Mouse (Mus musculus) embryonic facial prominence, embryonic 15.5 days (tissue): ENCODE measurements around the gene 1810009J06Rik. TPM values are rescaled to one million over a fixed set of nuclear protein-coding genes. Genes with fewer than 3 reads are reported as not detected.
"Not testable (repeated sequence)": the region's sequence is repeated elsewhere in the genome, so short reads cannot be mapped to it uniquely, and the experiment has no call there.

Source experiments
- ATAC-seq: fragments of 200-750 bp; cut with Nextera tagmentation; 2 replicates; pipeline ENCODE4 v1.8.0; 2017; ENCODE audit warnings: low read depth, moderate TSS enrichment; ENCODE audit not compliant: insufficient number of reproducible peaks, low FRiP score, low TSS enrichment
- H3K27ac ChIP-seq: fragments of 300-500 bp; sonication (generic); replicated peaks from 2 replicates; pipeline ENCODE4 v1.5.1; 2015; ENCODE audit warnings: mild to moderate bottlenecking, inconsistent platforms
- H3K27me3 ChIP-seq: fragments of 300-500 bp; sonication (generic); 2 replicates; pipeline ENCODE4 v1.6.1; 2015; ENCODE audit warnings: inconsistent platforms
- H3K36me3 ChIP-seq: fragments of 300-500 bp; sonication (generic); 2 replicates; pipeline ENCODE4 v1.6.1; 2015; ENCODE audit warnings: mild to moderate bottlenecking, inconsistent platforms
- H3K4me1 ChIP-seq: fragments of 300-500 bp; sonication (generic); 2 replicates; pipeline ENCODE4 v1.6.1; 2015; ENCODE audit warnings: inconsistent platforms
- H3K4me2 ChIP-seq: fragments of 300-500 bp; sonication (generic); replicated peaks from 2 replicates; pipeline ENCODE4 v1.6.1; 2015; ENCODE audit warnings: mild to moderate bottlenecking, inconsistent platforms
- H3K4me3 ChIP-seq: fragments of 300-500 bp; sonication (generic); replicated peaks from 2 replicates; pipeline ENCODE4 v1.5.1; 2015; ENCODE audit warnings: mild to moderate bottlenecking, inconsistent platforms
- H3K9ac ChIP-seq: fragments of 300-500 bp; sonication (generic); 2 replicates; pipeline ENCODE4 v1.6.1; 2015; ENCODE audit warnings: inconsistent platforms
- H3K9me3 ChIP-seq: fragments of 300-500 bp; sonication (generic); replicated peaks from 2 replicates; pipeline ENCODE4 v1.6.1; 2016; ENCODE audit warnings: inconsistent platforms
- WGBS: fragments of 180-500 bp; shearing (Covaris S2); methylation state at CpG from one replicate; pipeline ENCODE4 v1.1.7; 2015; 5-methylcytosine and 5-hydroxymethylcytosine counted together
- polyA plus RNA-seq: library from polyadenylated mRNA; unstranded; fragments of >200 nt; fragmentation: Nextera tagmentation; extraction: Ambion mirVana; gene quantifications from 2 replicates; pipeline ENCODE4 v1.2.1, GENCODE M21; 2015

The 1810009J06Rik gene
- polyA plus RNA-seq = not detected in 2 replicates

DNA sequence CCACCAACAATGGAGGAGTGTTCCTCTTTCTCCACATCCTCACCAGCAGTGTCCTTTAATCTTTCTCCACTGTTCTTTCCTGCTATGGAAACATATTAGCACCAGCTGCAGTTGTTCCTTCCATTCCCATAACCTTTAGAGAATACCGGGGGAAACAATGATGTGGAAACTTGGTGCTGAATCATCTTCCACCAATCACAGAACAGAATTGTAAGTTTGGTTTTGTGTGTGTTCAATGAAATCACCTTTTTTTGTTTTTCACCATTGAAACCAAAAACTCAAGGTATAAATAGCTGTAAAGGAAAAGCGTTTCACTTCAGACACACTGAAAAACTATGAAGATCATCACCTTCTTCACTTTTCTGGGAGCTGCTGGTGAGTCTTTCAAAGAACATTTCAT is at the start of gene 1810009J06Rik:
1810009J06Rik (plus strand) TSS at position 301 of the 400 bp plus-strand sequence.
- H3K4me3 ChIP-seq, H3K36me3 ChIP-seq, H3K4me1 ChIP-seq, H3K27ac ChIP-seq, ATAC-seq, H3K9ac ChIP-seq, H3K9me3 ChIP-seq, H3K4me2 ChIP-seq, H3K27me3 ChIP-seq: not testable (repeated sequence)
- 87% methylated on average over 2 of the region's 2 CpGs for WGBS

GRCm38 (mm10) chr6:40919954-40920353 is 44.6 kb upstream of the 1810009J06Rik start:
- Histone ChIP-seq H3K9ac (no peak overlapping the region), H3K9me3 (no peaks in the 10 kb centered on the region), H3K4me1 (no peaks in the 10 kb centered on the region), H3K27ac (no peak overlapping the region), H3K4me2 (no peak overlapping the region), H3K4me3 (no peak overlapping the region), H3K27me3 (no peaks in the 10 kb centered on the region), H3K36me3 (no peaks in the 10 kb centered on the region)
- 85% methylated on average over 4 of the region's 4 CpGs for WGBS
- no peak for ATAC-seq

GRCm38 (mm10) chr6:40940457-40940856 is 24.1 kb upstream of the 1810009J06Rik start, which contains the start of gene 1700074P13Rik:
TSS of gene 1700074P13Rik (minus strand) at chr6:40940557.
- H3K4me1 ChIP-seq = no peaks in the 10 kb centered on the region
- H3K27me3 ChIP-seq = no peaks in the 10 kb centered on the region
- H3K36me3 ChIP-seq = no peaks in the 10 kb centered on the region
- no peak within 1 kb of the TSS for H3K9ac ChIP-seq
- ATAC-seq = no peak
- H3K27ac ChIP-seq = no peak within 1 kb of the TSS
- whole genome bisulfite sequencing = 91% methylated on average over 10 of the region's 10 CpGs
- no peak within 1 kb of the TSS for H3K4me2 ChIP-seq
- H3K4me3 ChIP-seq = no peak within 1 kb of the TSS
- H3K9me3 ChIP-seq = no peaks in the 10 kb centered on the region

DNA sequence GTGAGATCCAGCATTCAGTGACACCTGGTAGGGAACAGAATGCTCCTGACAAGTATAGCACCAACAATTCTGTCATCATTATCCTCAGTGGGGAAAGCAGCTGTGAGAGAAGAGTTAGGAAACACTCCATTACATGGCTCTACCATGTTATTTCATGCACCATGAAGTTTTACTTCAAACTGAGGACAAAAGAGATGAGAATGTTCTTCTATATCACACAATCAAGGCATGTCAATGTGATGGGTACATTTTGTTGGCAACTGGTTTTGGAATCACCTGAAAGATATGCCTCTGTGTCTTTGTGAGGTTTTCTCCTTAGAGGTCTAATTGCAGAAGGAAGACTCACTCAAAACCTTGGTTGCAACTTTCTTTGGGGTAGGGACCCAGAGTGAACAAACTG is 12.8 kb upstream of the 1810009J06Rik start, which contains the start of gene Gm4744:
Gm4744 (minus strand) TSS at position 101 of the 400 bp plus-strand sequence.
- Histone ChIP-seq H3K27me3 (no peaks in the 10 kb centered on the region), H3K27ac (no peak within 1 kb of the TSS), H3K9me3 (no peaks in the 10 kb centered on the region), H3K4me2 (no peak within 1 kb of the TSS), H3K9ac (no peak within 1 kb of the TSS), H3K36me3 (no peaks in the 10 kb centered on the region), H3K4me1 (no peaks in the 10 kb centered on the region), H3K4me3 (no peak within 1 kb of the TSS)
- no peak for ATAC-seq

DNA sequence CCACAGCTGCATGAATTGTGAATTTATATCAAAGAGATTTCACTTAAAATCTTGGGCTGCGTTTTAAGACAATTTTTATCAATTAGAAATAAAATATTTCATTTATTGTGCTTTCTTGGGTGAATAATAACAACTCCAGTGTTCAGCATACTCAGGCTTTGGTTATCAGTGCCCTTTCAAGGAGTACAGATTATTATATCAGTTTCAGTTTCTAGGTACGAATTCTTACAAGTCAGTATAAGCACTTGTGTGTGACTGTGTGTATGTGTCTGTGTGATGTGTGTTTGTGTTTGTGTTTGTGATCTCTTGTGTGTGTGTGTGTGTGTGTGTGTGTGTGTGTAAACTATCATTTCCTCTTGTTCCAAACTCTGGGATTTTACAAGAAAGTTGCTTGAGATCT is 10.8 kb upstream of the 1810009J06Rik start:
- Histone ChIP-seq H3K36me3 (no peaks in the 10 kb centered on the region), H3K27ac (no peak overlapping the region), H3K9ac (no peak overlapping the region), H3K9me3 (no peaks in the 10 kb centered on the region), H3K4me1 (no peaks in the 10 kb centered on the region), H3K4me2 (no peak overlapping the region), H3K4me3 (no peak overlapping the region), H3K27me3 (no peaks in the 10 kb centered on the region)
- ATAC-seq = no peak
- WGBS = 63% methylated on average over 2 of the region's 2 CpGs

- not testable (repeated sequence) for ATAC-seq
Observed at GRCm38 (mm10) chr6:40999379-40999778, 34.8 kb downstream of the 1810009J06Rik start, which contains the start of gene Gm2663. TSS of gene Gm2663 (minus strand) at chr6:40999479.

DNA sequence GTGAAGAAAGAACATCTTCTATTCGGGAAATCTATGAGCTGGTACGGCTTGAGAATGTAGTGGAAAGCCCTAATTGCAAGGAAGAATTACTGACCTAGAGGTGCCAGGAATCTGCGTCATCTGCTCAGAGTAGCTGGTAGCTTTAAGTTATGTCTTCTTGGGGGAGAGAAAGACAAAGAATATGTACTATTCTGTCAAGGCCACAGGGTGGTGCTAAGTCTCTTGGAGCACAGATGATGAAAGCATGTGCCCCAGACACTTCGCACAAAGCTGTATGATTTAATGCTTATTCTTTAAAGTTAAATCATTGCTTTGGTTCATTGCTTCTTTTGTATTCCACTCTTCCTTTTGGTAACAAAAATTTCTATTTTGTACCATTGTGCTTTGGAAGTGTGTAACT is 50.5 kb downstream of the 1810009J06Rik start:
- Histone ChIP-seq H3K4me3 (no peak overlapping the region), H3K4me2 (no peak overlapping the region), H3K27me3 (no peaks in the 10 kb centered on the region), H3K36me3 (no peaks in the 10 kb centered on the region), H3K9me3 (no peaks in the 10 kb centered on the region), H3K9ac (no peak overlapping the region), H3K27ac (no peak overlapping the region), H3K4me1 (no peaks in the 10 kb centered on the region)
- ATAC-seq = no peak
- WGBS = 79% methylated on average over 4 of the region's 4 CpGs

More at GRCm38 (mm10) chr6:40999379-40999778, 34.8 kb downstream of the 1810009J06Rik start, which contains the start of gene Gm2663:
- H3K4me3 ChIP-seq, H3K9ac ChIP-seq, H3K27me3 ChIP-seq, H3K36me3 ChIP-seq, H3K4me1 ChIP-seq, H3K9me3 ChIP-seq, H3K4me2 ChIP-seq, H3K27ac ChIP-seq: not testable (repeated sequence)

Other genes with a start within 250 kb of the 1810009J06Rik start
- not detected in 2 replicates for gene Moxd2, start 77.3 kb upstream of the 1810009J06Rik start, polyA plus RNA-seq
- gene Prss58, start 64.4 kb upstream of the 1810009J06Rik start, polyA plus RNA-seq = not detected in 2 replicates
- gene 1700074P13Rik, start 24.2 kb upstream of the 1810009J06Rik start, polyA plus RNA-seq = not detected in 2 replicates
- gene Gm4744, start 12.9 kb upstream of the 1810009J06Rik start, polyA plus RNA-seq = not detected in 2 replicates
- gene Gm2663, start 34.7 kb downstream of the 1810009J06Rik start, polyA plus RNA-seq = not detected in 2 replicates
- gene 2210010C04Rik, start 70.8 kb downstream of the 1810009J06Rik start, polyA plus RNA-seq = not detected in 2 replicates